Mouse (Mus musculus) adrenal gland, adult (tissue): ENCODE data around the gene Zfp637.
"Not testable (repeated sequence)": the region's sequence is repeated elsewhere in the genome, so short reads cannot be mapped to it uniquely, and the experiment has no call there.

Experiments used
- DNase-seq, 2 experiments: peaks; one replicate each; pipeline ENCODE4 v3.0.0; 2022 to 2023; ENCODE audit warnings: low spot score in 1 of 2; ENCODE audit not compliant: inconsistent age in 2 of 2

Zfp637 gene

GRCm38 (mm10) chr6:117862899-117863620 is 22.1 kb downstream of the Zfp637 start:
- DNase-seq = peak; percentile 52 to 68

GRCm38 (mm10) chr6:117863751-117864150 is 22.8 kb downstream of the Zfp637 start:
- DNase-seq = no peak

- DNase-seq = no peak
Measured at GRCm38 (mm10) chr6:117868187-117868586, 27.2 kb downstream of the Zfp637 start.

GRCm38 (mm10) chr6:117871034-117871433 is 30.1 kb downstream of the Zfp637 start:
- no peak for DNase-seq

GRCm38 (mm10) chr6:117873450-117873849 is 32.5 kb downstream of the Zfp637 start:
- DNase-seq = not testable (repeated sequence)

GRCm38 (mm10) chr6:117874621-117875281 is 33.8 kb downstream of the Zfp637 start:
- peak in 1 of 2 experiments; percentile 44 for DNase-seq

- no peak for DNase-seq
Measured at GRCm38 (mm10) chr6:117878700-117879407, 37.9 kb downstream of the Zfp637 start.

GRCm38 (mm10) chr6:117879408-117880115 is 38.6 kb downstream of the Zfp637 start:
- DNase-seq = peak; percentile 100

GRCm38 (mm10) chr6:117880394-117880838 is 39.4 kb downstream of the Zfp637 start:
- peak in 1 of 2 experiments; percentile 69 for DNase-seq

GRCm38 (mm10) chr6:117881229-117881628 is 40.2 kb downstream of the Zfp637 start:
- DNase-seq = no peak

GRCm38 (mm10) chr6:117881997-117882396 is 41.0 kb downstream of the Zfp637 start:
- no peak for DNase-seq

- DNase-seq = peak; percentile 56 to 80
Measured at GRCm38 (mm10) chr6:117885943-117886342, 45.0 kb downstream of the Zfp637 start.

- DNase-seq = no peak
Measured at GRCm38 (mm10) chr6:117888032-117888431, 47.1 kb downstream of the Zfp637 start.

- DNase-seq = no peak
Measured at GRCm38 (mm10) chr6:117888642-117889096, 47.7 kb downstream of the Zfp637 start.

- no peak for DNase-seq
Measured at GRCm38 (mm10) chr6:117890257-117890656, 49.3 kb downstream of the Zfp637 start.

- peak in 1 of 2 experiments; percentile 81 for DNase-seq
Measured at GRCm38 (mm10) chr6:117891369-117892160, 50.6 kb downstream of the Zfp637 start.

GRCm38 (mm10) chr6:117892386-117892785 is 51.4 kb downstream of the Zfp637 start:
- peak in 1 of 2 experiments; percentile 49 for DNase-seq

- DNase-seq = no peak
Measured at GRCm38 (mm10) chr6:117893435-117893834, 52.5 kb downstream of the Zfp637 start.
